Mouse (Mus musculus) erythroblast, embryonic 14.5 days (primary cell): ENCODE results near the gene Ywhag. TPM values are rescaled to one million over a fixed set of nuclear protein-coding genes. Genes with fewer than 3 reads are reported as not detected.

Experiments used
- H3K27me3 ChIP-seq: 2 replicates; pipeline ENCODE4 v1.6.1; 2012; ENCODE audit warnings: inconsistent platforms; ENCODE audit not compliant: control insufficient read depth
- H3K36me3 ChIP-seq: 2 replicates; pipeline ENCODE4 v1.6.1; 2012; ENCODE audit warnings: mild to moderate bottlenecking, inconsistent platforms; ENCODE audit not compliant: control insufficient read depth
- H3K4me1 ChIP-seq: 2 replicates; pipeline ENCODE4 v1.6.1; 2012; ENCODE audit warnings: inconsistent platforms; ENCODE audit not compliant: control insufficient read depth
- H3K4me3 ChIP-seq: replicated peaks from 2 replicates; pipeline ENCODE3; 2012; ENCODE audit warnings: moderate library complexity, mild to moderate bottlenecking, inconsistent platforms
- H3K9me3 ChIP-seq: 2 replicates; pipeline ENCODE4 v1.6.1; 2012; ENCODE audit warnings: low read length, inconsistent platforms, mixed read lengths; ENCODE audit not compliant: control insufficient read depth
- GATA1 ChIP-seq: IDR thresholded peaks from 2 replicates; pipeline ENCODE4 v1.6.1; 2012; ENCODE audit warnings: low read length, inconsistent platforms, mixed read lengths
- TAL1 ChIP-seq: IDR thresholded peaks from 3 replicates; pipeline ENCODE4 v1.6.1; 2012; ENCODE audit warnings: low read length, inconsistent platforms, mixed read lengths
- polyA plus RNA-seq: library from polyadenylated mRNA; stranded (reverse); fragments of >175 nt; gene quantifications from 2 replicates; pipeline ENCODE4 v1.2.3, GENCODE M21; 2012

The Ywhag gene
- polyA plus RNA-seq, 1 experiment, result 5.6 TPM

DNA sequence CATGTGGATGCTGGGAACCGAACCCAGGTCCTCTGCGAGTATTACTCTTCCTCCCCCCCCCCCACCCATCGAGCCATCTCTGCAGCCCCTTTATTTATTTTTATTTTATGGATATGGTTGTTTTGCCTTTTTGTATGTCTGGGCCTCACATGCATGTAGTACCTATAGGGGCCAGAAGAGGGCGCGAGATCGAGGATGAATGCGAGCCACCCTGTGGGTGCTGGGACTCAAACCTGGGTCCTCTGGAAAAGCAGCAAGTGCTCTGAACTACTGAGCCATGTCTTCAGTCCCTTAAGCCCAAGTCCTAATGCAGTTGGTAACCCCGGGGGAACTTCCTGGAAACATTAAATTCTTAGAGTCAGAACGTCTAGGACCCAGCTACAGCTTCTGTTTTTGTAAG lies 32.5 kb upstream of the Ywhag start:
- Histone ChIP-seq H3K4me3 (no peak overlapping the region), H3K9me3 (no peaks in the 10 kb centered on the region), H3K4me1 (peaks cover 30% of the 10 kb centered on the region), H3K36me3 (no peaks in the 10 kb centered on the region), H3K27me3 (peaks cover 12% of the 10 kb centered on the region)
- TF ChIP-seq TAL1 (no peak), GATA1 (no peak)

DNA sequence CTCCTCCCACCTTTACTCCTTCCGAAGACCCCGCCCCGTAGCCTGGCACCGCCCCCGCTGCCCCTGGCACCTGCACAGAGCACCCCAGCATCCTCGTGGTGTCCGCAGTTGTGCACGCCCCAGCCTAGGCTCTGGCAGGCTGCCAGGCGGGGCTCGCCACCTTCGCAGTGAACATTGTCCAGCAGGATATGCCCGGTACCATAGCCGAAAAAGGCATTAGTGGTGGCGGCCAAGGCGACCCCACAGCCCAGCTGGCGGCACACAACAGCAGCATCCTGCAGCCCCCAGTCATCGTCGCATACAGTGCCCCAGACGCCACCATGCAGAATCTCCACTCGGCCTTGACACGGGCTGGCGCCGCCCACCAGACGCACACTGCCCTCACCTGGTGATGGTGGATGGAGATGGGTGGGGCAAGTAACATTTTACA lies 31.1 kb upstream of the Ywhag start:
- no peaks in the 10 kb centered on the region for H3K9me3 ChIP-seq
- peaks cover 43% of the 10 kb centered on the region for H3K4me1 ChIP-seq
- peaks cover 12% of the 10 kb centered on the region for H3K27me3 ChIP-seq
- H3K4me3 ChIP-seq, result no peak overlapping the region
- TF ChIP-seq GATA1, result no peak
- TF ChIP-seq TAL1, result no peak
- H3K36me3 ChIP-seq, result peaks cover 5% of the 10 kb centered on the region

DNA sequence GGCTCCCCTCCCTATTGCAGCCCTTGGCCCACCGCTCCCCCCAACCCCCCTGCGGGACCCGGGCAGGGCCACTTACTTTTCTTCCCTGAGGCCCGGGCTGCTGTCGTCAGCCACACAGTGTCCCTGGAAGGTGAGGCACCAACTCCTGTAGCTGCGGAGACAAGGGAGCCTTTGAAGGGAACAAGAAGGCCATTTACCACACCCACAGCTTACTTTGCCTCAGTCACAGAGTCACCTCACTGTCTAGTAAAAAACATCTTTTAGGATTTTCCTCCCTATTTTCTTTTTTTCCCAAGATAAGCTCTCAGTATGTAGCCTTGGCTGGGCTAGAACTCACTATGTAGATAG lies 28.8 kb upstream of the Ywhag start:
- no peaks in the 10 kb centered on the region for H3K9me3 ChIP-seq
- H3K4me1 ChIP-seq, result peaks cover 63% of the 10 kb centered on the region
- peak overlapping the region; percentile 82 for H3K4me3 ChIP-seq
- no peak for TF ChIP-seq TAL1
- no peak for TF ChIP-seq GATA1
- peaks cover 12% of the 10 kb centered on the region for H3K27me3 ChIP-seq
- peaks cover 8% of the 10 kb centered on the region for H3K36me3 ChIP-seq

DNA sequence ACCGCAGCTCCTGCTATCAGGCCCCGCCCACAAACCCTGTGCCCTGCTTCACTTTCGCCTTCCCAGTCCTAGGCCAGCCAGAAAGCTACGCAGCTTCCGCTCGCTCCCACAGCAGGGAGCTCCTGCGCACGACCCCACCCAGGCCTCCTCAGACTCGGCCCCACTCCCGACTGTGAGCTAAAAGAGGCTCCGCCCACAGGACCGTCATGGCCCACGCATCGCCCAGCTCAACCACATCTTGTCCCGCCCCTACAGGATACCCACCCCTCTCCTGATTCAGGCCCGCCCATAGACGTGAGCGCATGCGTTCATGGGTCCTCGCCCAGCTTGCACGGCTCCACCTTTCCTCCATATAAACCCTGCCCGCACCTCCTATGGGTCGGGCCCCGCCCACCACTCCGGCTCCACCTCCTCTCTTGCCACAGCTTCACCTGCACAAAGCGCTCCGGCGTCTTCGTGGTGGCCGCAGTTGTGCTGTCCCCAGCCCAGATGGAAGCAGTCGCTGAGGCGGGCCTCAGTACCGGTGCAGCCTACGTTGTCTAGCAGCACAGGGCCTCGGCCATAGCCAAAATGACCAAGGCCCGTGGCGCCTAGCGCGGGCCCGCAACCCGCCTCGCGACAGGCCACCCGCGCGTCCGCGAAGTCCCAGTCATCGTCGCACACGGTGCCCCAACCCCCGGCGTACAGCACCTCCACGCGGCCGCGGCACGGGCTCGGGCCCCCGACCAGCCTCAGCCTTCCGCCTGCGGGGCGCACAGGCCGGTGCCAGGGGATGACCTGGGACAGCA lies 28.3 kb upstream of the Ywhag start:
- Histone ChIP-seq H3K27me3 (peaks cover 12% of the 10 kb centered on the region), H3K9me3 (no peaks in the 10 kb centered on the region), H3K36me3 (peaks cover 8% of the 10 kb centered on the region), H3K4me1 (peaks cover 68% of the 10 kb centered on the region), H3K4me3 (peak overlapping the region; percentile 82)
- TF ChIP-seq GATA1 (no peak), TAL1 (no peak)

DNA sequence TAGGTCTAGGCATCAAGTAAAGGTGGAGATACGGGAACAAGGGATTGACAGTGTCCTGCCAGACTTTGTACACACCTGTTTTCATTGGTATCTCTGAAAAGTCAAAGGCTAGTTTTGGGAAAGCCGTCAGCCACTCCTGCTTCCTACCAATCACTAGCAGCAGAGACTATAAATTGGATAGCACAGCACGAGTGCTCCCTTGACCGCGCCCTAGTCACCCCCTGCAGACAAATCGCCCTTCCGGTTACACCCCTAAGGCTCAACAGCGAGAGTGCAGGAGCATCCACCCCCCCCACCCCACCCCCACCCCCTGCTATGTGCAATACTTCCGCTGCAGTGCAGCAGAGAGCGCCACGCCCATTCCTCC lies 27.7 kb upstream of the Ywhag start:
- Histone ChIP-seq H3K4me3 (peak overlapping the region; percentile 82), H3K36me3 (peaks cover 8% of the 10 kb centered on the region), H3K27me3 (peaks cover 12% of the 10 kb centered on the region), H3K4me1 (peaks cover 72% of the 10 kb centered on the region), H3K9me3 (no peaks in the 10 kb centered on the region)
- TF ChIP-seq TAL1, result no peak
- TF ChIP-seq GATA1, result no peak

DNA sequence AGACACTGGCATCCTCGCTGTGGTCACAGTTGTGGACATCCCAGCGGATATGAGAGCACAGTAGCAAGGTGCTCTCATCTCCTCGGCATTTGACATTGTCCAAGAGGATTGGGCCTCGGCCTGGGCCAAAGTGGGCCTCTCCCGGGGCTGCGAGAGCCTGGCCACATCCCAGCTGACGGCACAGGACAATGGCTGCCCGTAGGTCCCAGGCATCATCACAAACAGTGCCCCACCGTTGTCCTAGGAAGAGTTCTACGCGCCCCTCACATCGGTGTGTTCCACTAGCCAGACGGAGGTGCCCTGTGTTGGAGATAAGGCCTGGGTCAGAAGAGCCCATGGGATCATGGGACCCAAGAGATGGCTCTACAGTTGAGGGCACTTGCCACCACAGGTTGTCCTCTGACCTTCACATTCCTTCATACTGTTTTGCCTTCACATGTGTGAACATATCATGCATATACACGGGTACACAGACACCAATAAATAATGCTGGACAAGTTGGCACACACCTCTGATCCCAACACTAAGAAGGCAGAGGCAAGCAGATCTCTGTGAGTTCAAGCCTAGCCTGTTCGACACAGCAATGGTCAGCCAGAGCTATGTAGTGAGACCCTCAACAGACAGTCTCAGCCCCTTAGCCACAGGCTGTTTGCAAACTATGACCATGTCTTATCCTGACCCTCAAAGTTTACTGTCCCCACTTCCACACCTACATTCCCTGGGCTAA lies 26.7 kb upstream of the Ywhag start:
- Histone ChIP-seq H3K27me3 (peaks cover 12% of the 10 kb centered on the region), H3K9me3 (no peaks in the 10 kb centered on the region), H3K4me1 (peaks cover 83% of the 10 kb centered on the region), H3K4me3 (peak overlapping the region; percentile 82), H3K36me3 (peaks cover 8% of the 10 kb centered on the region)
- no peak for TF ChIP-seq GATA1
- no peak for TF ChIP-seq TAL1

DNA sequence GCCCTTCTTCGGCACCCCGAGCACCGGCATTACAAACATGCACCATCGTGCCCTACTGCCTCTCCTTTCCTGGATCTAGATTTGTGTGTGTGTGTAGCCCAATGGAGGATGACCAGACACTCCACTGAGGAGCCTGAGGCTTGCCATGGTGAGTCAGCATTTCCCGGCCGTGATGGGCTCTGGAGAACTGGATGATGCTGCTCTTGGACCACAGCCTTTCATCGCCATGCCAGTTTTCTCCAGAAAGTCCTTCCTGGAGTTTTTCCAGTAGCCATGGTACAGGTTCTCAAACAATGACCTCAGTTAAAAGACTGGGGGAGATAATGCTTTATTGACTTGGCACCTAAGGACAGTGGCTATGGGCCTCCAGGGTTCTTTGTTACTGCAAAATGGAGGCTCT lies 25.5 kb upstream of the Ywhag start:
- no peak overlapping the region for H3K4me3 ChIP-seq
- no peak for TF ChIP-seq GATA1
- TF ChIP-seq TAL1, result no peak
- peaks cover 4% of the 10 kb centered on the region for H3K27me3 ChIP-seq
- H3K36me3 ChIP-seq, result peaks cover 8% of the 10 kb centered on the region
- no peaks in the 10 kb centered on the region for H3K9me3 ChIP-seq
- H3K4me1 ChIP-seq, result peaks cover 83% of the 10 kb centered on the region

DNA sequence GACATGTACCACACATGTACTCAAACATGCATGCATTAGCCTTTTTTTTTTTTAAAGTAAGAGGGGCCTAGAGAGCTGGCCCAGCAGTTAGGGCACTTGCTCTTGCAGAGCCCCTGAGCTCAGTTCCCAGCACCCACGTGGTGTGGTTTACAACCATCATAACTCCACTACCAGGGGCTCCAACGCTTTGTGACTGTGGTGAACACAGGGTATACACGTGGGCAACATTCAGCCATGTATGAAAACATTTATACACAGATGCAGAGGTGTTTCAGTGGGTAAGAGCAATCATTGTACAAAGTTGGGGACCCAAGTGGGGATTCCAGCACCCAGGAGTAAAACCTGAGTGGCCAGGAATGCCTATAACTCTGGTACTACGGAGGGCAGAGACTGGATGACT lies 24.0 kb upstream of the Ywhag start:
- no peaks in the 10 kb centered on the region for H3K27me3 ChIP-seq
- peaks cover 8% of the 10 kb centered on the region for H3K36me3 ChIP-seq
- peak overlapping the region; percentile 64 for H3K4me3 ChIP-seq
- no peaks in the 10 kb centered on the region for H3K9me3 ChIP-seq
- TF ChIP-seq GATA1 (no peak), TAL1 (no peak)
- H3K4me1 ChIP-seq, result peaks cover 76% of the 10 kb centered on the region

DNA sequence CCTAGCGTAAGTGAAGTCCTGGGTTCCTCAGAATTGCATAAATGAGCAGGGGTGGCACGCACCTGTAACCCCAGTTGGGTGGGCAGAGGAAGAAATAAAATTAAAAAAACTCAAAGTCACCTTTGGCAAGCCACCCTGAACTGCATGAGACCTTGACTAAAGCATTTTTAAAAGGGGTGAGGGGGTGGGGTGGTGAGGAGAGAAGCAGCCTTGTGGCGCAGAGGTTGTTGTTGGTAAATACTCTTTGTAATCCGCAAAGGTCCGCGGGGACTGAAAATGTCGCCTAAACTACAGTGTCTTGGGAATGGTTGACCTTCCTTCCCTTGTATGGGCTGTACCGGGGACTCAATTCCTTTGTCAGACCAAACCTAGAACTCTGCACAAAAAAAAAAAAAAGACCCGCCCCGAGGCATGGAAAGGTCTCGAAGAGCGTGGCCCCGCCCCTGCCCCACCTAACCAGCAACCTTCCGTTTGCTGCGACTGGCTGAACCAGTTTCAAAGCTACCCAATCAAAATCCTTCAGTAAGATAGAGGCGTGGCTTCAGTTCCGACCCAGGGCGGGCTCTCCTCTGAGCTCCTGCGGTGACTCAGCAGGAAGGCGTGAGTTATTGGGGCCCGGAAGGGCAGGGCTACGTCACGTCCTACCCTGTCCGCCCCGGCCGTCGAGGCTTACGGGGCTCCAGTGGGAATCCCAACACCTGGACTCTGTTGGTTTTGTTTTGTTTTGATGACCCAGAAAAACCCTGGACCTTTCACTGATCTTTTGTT lies 23.0 kb upstream of the Ywhag start:
- TF ChIP-seq GATA1 (no peak), TAL1 (no peak)
- Histone ChIP-seq H3K4me3 (peak overlapping the region; percentile 64), H3K36me3 (peaks cover 8% of the 10 kb centered on the region), H3K4me1 (peaks cover 72% of the 10 kb centered on the region), H3K9me3 (no peaks in the 10 kb centered on the region), H3K27me3 (no peaks in the 10 kb centered on the region)
